ENCODE assay signal across 35 mouse cellular contexts in genomic region chr11:71103931-71104330, GRCm38 (mm10). TPM values are rescaled to one million over a fixed set of nuclear protein-coding genes. Genes with fewer than 3 reads are reported as not detected.
"Had no signal": no experiment of that assay in that cellular context is flagged by ENCODE, and none has a peak within 500 bp of the region (broad histone marks: within the 10 kb centered on the region; RNA-seq: fewer than 3 reads in every experiment).

No protein-coding gene starts in this region.

- DNase-seq: heart, postnatal 10 days; heart, postnatal 14 days; heart, postnatal 36 days; heart, postnatal 4 days; kidney, adult 11 months; kidney, adult 18-20 months; kidney, adult 2 months; kidney, adult 8-10 months; kidney, adult 9 months; kidney, postnatal 10 days; kidney, postnatal 14 days; kidney, postnatal 25 days; kidney, postnatal 36 days; kidney, postnatal 4 days; layer of hippocampus, adult 9-11 months; layer of hippocampus, postnatal 36 days had no signal

- H3K27me3 ChIP-seq: heart, embryonic 12.5 days; heart, embryonic 13.5 days; heart, embryonic 15.5 days; hindbrain, embryonic 12.5 days; hindbrain, embryonic 13.5 days; hindbrain, embryonic 15.5 days; intestine, embryonic 15.5 days; kidney, embryonic 15.5 days had no signal

- H3K9ac ChIP-seq: heart, embryonic 12.5 days; heart, embryonic 13.5 days; heart, embryonic 15.5 days; hindbrain, embryonic 12.5 days; hindbrain, embryonic 13.5 days; hindbrain, embryonic 14.5 days; hindbrain, embryonic 15.5 days; intestine, embryonic 15.5 days; kidney, embryonic 15.5 days had no signal

- H3K4me2 ChIP-seq: heart, embryonic 12.5 days; heart, embryonic 13.5 days; heart, embryonic 15.5 days; hindbrain, embryonic 12.5 days; hindbrain, embryonic 13.5 days; hindbrain, embryonic 14.5 days; hindbrain, embryonic 15.5 days; intestine, embryonic 15.5 days; kidney, embryonic 15.5 days had no signal

- ATAC-seq: hindbrain, embryonic 16.5 days; hindbrain, postnatal 0 days; inflammation-experienced regulatory T-cells, adult 6 months; intestine, embryonic 15.5 days; intestine, embryonic 16.5 days; intestine, postnatal 0 days had no signal

- H3K9me3 ChIP-seq: heart, embryonic 13.5 days; heart, embryonic 15.5 days; hindbrain, embryonic 10.5 days; hindbrain, embryonic 12.5 days; hindbrain, embryonic 13.5 days; hindbrain, embryonic 15.5 days; intestine, embryonic 15.5 days; kidney, embryonic 15.5 days had no signal

- H3K4me3 ChIP-seq: heart, embryonic 12.5 days; heart, embryonic 13.5 days; heart, embryonic 15.5 days; hindbrain, embryonic 10.5 days; hindbrain, embryonic 12.5 days; hindbrain, embryonic 13.5 days; hindbrain, embryonic 15.5 days; intestine, embryonic 15.5 days; kidney, embryonic 15.5 days; layer of hippocampus, adult 2 months; left cerebral cortex, adult 2 months had no signal

- H3K27ac ChIP-seq: heart, embryonic 13.5 days; heart, embryonic 15.5 days; hindbrain, embryonic 10.5 days; hindbrain, embryonic 12.5 days; hindbrain, embryonic 13.5 days; hindbrain, embryonic 14.5 days; hindbrain, embryonic 15.5 days; hindbrain, postnatal 0 days; intestine, embryonic 15.5 days; kidney, embryonic 15.5 days; kidney, postnatal 0 days; layer of hippocampus, adult 2 months; left cerebral cortex, adult 2 months had no signal

- H3K36me3 ChIP-seq: heart, embryonic 12.5 days; heart, embryonic 13.5 days; heart, embryonic 15.5 days; hindbrain, embryonic 10.5 days; hindbrain, embryonic 12.5 days; hindbrain, embryonic 13.5 days; hindbrain, embryonic 15.5 days; intestine, embryonic 15.5 days; kidney, embryonic 15.5 days had no signal

- H3K4me1 ChIP-seq: heart, embryonic 12.5 days; heart, embryonic 13.5 days; heart, embryonic 15.5 days; hindbrain, embryonic 10.5 days; hindbrain, embryonic 12.5 days; hindbrain, embryonic 13.5 days; hindbrain, embryonic 15.5 days; intestine, embryonic 15.5 days; kidney, embryonic 15.5 days had no signal

RNA-seq across cellular contexts. Expression of gene Nlrp1a, which starts 40.6 kb away (rescaled TPM):
- polyA plus RNA-seq: heart, embryonic 12.5 days; heart, embryonic 13.5 days; hindbrain, embryonic 12.5 days; hindbrain, embryonic 13.5 days; hindbrain, embryonic 15.5 days; hindbrain, embryonic 16.5 days; large intestine, adult 2 months had no signal
